Mouse (Mus musculus) Patski (cell line): ENCODE data around the gene Iqch. TPM values are rescaled to one million over a fixed set of nuclear protein-coding genes. Genes with fewer than 3 reads are reported as not detected.
"Not testable (repeated sequence)": the region's sequence is repeated elsewhere in the genome, so short reads cannot be mapped to it uniquely, and the experiment has no call there.

ENCODE experiments used
- ATAC-seq: fragments of 100-300 bp; one replicate; pipeline ENCODE4 v1.8.0; 2021
- CTCF ChIA-PET: fragments of 350-600 bp; sonication (Branson Sonifier 250); formaldehyde crosslinking; loops from one replicate; lab custom pipeline; 2022; ENCODE audit warnings: inconsistent platforms; lab: Charles Lee
- POLR2A ChIA-PET: fragments of 350-600 bp; sonication (Branson Sonifier 250); formaldehyde crosslinking; loops from one replicate; lab custom pipeline; 2022; ENCODE audit warnings: antibody characterized with exemption, inconsistent platforms; lab: Charles Lee
- DNase-seq: peaks from one replicate; pipeline ENCODE4 v3.0.0-alpha.2; 2011; ENCODE audit warnings: low read depth, low spot score
- H3K27me3 ChIP-seq: fragments of 371-371 bp; one replicate; pipeline ENCODE4 v1.5.1; 2021
- CTCF ChIP-seq: fragments of 100-300 bp; IDR thresholded peaks from one replicate; pipeline ENCODE4 v1.5.1; 2021
- in situ Hi-C: fragments of 300-500 bp; cut with MboI; formaldehyde crosslinking; loops from 3 replicates; pipeline ENCODE4 v1.11.1; 2018; ENCODE audit warnings: low pct_unique_long_range_greater_than_20kb, mixed read lengths
- polyA plus RNA-seq: library from polyadenylated mRNA; unstranded; gene quantifications from one replicate; pipeline ENCODE4 v1.2.3, GENCODE M21; 2021

The Iqch gene
- polyA plus RNA-seq, 1 experiment from 2014 or later = 0.09 TPM

GRCm38 (mm10) chr9:63568808-63569207, 33.5 kb downstream of the Iqch start:
- in situ Hi-C loops = no loop called here
- CTCF ChIA-PET = no interaction called here
- DNase-seq (no peak), ATAC-seq (no peak)
- POLR2A ChIA-PET = interaction anchor here (0.7 kb wide), 1 partner anchor 36 kb away, joined by 3 read pairs; no protein-coding TSS in a partner anchor
- no peaks in the 10 kb centered on the region for H3K27me3 ChIP-seq
- no peak for TF ChIP-seq CTCF

GRCm38 (mm10) chr9:63568314-63568713, 34.0 kb downstream of the Iqch start:
- no peaks in the 10 kb centered on the region for H3K27me3 ChIP-seq
- DNase-seq (no peak), ATAC-seq (no peak)
- TF ChIP-seq CTCF = no peak
- CTCF ChIA-PET = no interaction called here
- in situ Hi-C loops = no loop called here
- POLR2A ChIA-PET = interaction anchor here (0.6 kb wide), 1 partner anchor 72 kb away, joined by 3 read pairs; no protein-coding TSS in a partner anchor

- no peak for DNase-seq
- TF ChIP-seq CTCF = no peak
- CTCF ChIA-PET = no interaction called here
- in situ Hi-C loops = no loop called here
- POLR2A ChIA-PET = no interaction called here
- ATAC-seq = no peak
- H3K27me3 ChIP-seq = no peaks in the 10 kb centered on the region
Measured at GRCm38 (mm10) chr9:63563436-63563835, 38.9 kb downstream of the Iqch start.

- no peak for TF ChIP-seq CTCF
- CTCF ChIA-PET = no interaction called here
Measured at GRCm38 (mm10) chr9:63561931-63562330, 40.4 kb downstream of the Iqch start.

GRCm38 (mm10) chr9:63556933-63557332, 45.4 kb downstream of the Iqch start:
- ChIA-PET POLR2A (no interaction called here), CTCF (no interaction called here)
- ATAC-seq (no peak), DNase-seq (no peak)
- TF ChIP-seq CTCF = no peak
- H3K27me3 ChIP-seq = no peaks in the 10 kb centered on the region
- in situ Hi-C loops = no loop called here

More at GRCm38 (mm10) chr9:63561931-63562330, 40.4 kb downstream of the Iqch start:
- no peaks in the 10 kb centered on the region for H3K27me3 ChIP-seq
- POLR2A ChIA-PET = no interaction called here
- no peak for ATAC-seq
- in situ Hi-C loops = no loop called here
- no peak for DNase-seq

- DNase-seq = no peak
- in situ Hi-C loops = no loop called here
- CTCF ChIA-PET = no interaction called here
- H3K27me3 ChIP-seq = no peaks in the 10 kb centered on the region
- TF ChIP-seq CTCF = no peak
- no peak for ATAC-seq
- POLR2A ChIA-PET = no interaction called here
Measured at GRCm38 (mm10) chr9:63556316-63556715, 46.0 kb downstream of the Iqch start.

GRCm38 (mm10) chr9:63555460-63555990, 46.8 kb downstream of the Iqch start:
- POLR2A ChIA-PET = no interaction called here
- H3K27me3 ChIP-seq = no peaks in the 10 kb centered on the region
- DNase-seq (no peak), ATAC-seq (no peak)
- in situ Hi-C loops = no loop called here
- TF ChIP-seq CTCF = no peak
- CTCF ChIA-PET = no interaction called here

- in situ Hi-C loops = no loop called here
- H3K27me3 ChIP-seq = peaks cover under 1% of the 10 kb centered on the region
- POLR2A ChIA-PET = no interaction called here
- DNase-seq (no peak), ATAC-seq (no peak)
- no peak for TF ChIP-seq CTCF
- CTCF ChIA-PET = no interaction called here
Measured at GRCm38 (mm10) chr9:63553628-63554027, 48.7 kb downstream of the Iqch start.

GRCm38 (mm10) chr9:63550701-63551100, 51.6 kb downstream of the Iqch start:
- CTCF ChIA-PET = interaction anchor here (1.9 kb wide), 1 partner anchor 9 kb away, joined by 6 read pairs; no protein-coding TSS in a partner anchor
- H3K27me3 ChIP-seq, ATAC-seq, POLR2A ChIA-PET, DNase-seq, in situ Hi-C loops: not testable (repeated sequence)

GRCm38 (mm10) chr9:63548966-63549365, 53.3 kb downstream of the Iqch start:
- POLR2A ChIA-PET = no interaction called here
- ATAC-seq = no peak
- in situ Hi-C loops = no loop called here
- H3K27me3 ChIP-seq = peaks cover 4% of the 10 kb centered on the region
- no peak for DNase-seq
- CTCF ChIA-PET = no interaction called here
- no peak for TF ChIP-seq CTCF

- CTCF ChIA-PET = no interaction called here
- DNase-seq = no peak
- POLR2A ChIA-PET = no interaction called here
- in situ Hi-C loops = no loop called here
- no peaks in the 10 kb centered on the region for H3K27me3 ChIP-seq
- TF ChIP-seq CTCF = no peak
- ATAC-seq = no peak
Measured at GRCm38 (mm10) chr9:63541926-63542325, 60.4 kb downstream of the Iqch start.

- no peaks in the 10 kb centered on the region for H3K27me3 ChIP-seq
- in situ Hi-C loops = no loop called here
- ChIA-PET POLR2A (no interaction called here), CTCF (no interaction called here)
- no peak for ATAC-seq
- no peak for DNase-seq
- TF ChIP-seq CTCF = no peak
Measured at GRCm38 (mm10) chr9:63541301-63541700, 61.0 kb downstream of the Iqch start.
